Mouse (Mus musculus): ENCODE data around the gene Nol12.

Gene Nol12

DNA sequence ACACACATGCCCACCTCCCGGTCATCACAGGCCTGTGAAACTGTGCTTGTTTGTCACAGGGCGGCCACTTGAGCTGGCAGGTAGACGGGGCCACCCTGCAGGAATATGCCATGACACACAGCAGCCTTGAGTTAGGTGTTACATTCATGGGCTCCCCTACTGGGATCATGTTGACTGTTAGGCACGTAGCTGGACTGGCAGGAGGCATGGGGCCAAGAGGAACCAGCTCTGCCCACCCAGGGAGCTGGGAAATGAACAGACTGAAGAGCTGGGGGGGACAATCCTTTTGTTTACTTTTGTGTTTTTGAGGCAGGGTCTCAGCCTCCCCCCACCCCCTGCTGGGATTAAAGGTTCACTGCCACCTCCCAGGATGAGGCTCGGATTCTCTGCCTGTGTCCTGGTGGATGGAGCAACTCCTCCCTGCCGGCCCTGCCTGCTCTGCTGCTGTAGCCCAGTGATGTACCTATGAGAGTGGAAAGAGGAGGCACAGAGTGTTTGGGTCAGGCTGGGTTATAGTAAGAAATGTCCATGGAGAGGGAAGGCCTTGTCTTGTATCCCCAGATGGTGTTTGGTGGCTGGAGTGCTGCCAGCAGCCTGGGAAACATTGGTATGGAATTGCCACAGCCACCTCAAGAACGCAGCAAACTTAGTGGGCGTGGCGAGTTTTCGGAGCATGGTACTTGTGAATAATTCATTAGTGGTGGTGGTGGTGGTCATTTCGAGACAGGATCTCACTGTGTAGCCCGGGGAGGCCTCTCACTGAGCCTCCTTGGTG, 18.5 kb upstream of the Nol12 start:
- DNase-seq (ENCODE audit: low spot score in 2 of 2), result no peak

- DNase-seq (ENCODE audit: low spot score in 2 of 2), result no peak
Observed at GRCm38 (mm10) chr15:78918126-78918525, 16.6 kb upstream of the Nol12 start.

DNA sequence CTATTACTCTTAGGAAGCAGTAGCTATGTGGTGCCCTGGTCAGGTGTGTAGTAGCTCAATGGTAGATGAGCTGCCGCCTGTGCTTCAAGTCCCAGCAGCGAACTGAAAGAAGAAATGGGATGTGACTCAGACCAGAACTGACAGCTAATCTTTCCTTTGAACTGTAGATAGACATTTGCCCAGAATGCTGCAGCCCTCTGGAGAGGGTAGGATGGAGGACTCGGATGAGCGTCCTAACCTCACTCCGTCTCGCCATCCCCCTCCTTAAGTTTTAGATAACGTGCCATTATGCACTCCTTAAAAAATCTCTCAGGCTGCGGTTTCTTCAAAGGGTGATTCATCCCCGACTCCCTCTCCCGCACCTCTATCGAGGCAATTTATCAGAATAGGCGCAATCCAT, 14.8 kb upstream of the Nol12 start:
- DNase-seq (ENCODE audit: low spot score in 2 of 2), result no peak

DNA sequence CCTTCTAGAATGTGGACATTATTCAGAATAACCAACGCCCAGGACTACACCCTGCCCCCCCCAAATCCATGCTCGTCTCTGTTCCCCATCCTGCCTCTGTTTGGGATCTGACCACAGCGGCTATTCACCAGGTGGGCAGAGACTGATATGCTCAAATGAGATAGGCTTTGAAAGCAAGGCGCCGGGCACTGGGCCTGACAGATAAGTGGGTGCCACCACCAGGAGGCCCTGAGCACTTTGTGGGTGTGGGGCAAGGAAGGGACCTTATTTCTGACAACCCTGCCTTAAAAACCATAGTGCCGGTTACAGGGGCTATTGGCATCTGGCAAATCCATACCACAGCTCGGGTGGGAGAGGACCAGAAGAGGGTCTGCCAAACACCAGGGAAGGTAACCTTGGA, 12.0 kb upstream of the Nol12 start:
- DNase-seq (ENCODE audit: low spot score in 2 of 2), result peak; percentile 52 to 59

DNA sequence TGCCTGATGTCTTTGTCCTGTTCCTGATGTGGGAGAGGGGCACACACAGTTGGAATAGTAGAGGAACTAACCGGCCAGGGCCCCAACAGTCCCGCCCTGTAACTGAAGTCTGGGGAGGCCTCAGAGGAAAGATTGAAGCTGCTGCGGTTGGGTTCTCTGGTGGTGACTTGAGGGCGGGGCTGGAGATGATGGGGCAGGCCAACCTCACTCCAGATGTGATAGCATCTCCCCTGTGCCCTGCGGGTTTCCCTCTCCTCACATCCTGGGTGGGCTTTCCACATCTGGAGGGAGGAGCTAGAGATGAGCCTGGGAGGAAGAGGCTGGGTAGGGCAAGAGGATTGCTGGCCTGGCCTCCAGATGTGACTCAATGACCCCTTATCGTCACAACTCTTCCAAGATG, 11.1 kb upstream of the Nol12 start:
- DNase-seq (ENCODE audit: low spot score in 2 of 2), result peak; percentile 73

DNA sequence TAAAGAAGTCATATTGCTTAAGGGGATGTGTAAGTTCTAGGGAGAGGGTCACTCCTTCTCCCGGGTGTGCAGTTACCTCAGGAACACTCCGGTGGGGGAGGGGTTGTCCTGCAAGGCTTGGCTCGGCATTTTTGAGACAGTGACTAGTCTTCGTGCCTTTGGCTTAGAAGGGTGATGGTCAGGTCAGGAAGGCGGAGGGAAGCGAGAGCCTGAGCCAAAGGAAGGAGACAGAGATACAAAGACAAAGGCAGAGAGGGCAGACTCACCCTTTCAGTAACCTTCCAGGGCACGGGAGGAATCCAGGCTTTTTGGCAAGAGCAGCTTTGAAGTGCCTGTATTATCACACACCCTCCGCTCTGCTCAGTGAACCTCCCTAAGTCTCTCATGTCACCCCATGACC, 9.6 kb upstream of the Nol12 start:
- no peak for DNase-seq (ENCODE audit: low spot score in 2 of 2)

DNA sequence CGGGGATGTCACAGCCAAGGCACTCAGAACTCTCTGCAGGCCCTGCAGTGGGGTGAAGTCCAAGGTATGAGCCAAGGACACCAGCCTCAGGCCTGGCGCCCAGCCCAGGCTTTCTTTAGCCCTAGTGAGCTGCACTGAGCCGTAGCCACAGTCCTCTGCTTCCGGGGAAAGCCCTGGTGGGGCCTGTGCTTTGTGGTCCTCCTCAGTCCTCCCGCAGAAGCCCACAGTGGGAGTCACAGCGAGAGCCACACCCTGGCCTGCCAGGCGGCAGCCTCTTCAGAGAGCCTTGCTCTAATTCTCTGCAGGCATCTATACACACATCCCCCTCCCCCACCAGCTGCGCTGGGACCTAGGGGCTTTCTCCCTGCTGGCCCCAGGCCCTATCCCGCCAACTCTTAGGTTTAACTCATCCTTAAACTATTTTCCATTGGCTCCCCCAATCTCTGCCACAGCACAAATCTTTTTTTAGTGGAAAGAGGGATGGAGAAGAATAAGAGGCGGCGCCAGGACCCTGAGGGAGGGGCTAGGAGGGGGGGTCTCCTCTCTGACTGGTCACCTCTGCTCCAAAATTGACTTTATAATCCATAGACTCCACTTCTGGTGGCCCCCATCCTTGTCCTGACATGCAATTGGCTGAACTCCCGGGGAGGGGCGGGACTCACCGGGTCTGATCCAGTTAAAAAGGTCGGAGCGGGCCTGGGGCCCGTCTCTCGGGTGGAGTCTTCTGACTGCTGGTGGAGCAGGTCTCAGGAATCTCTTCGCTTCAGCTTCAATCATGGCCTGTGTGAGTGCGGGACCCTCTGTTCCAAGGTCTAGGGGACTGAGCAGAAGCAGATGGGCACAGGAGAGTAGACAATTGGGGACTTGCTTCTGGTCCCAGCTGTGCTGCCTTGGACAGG, 8.5 kb upstream of the Nol12 start, which contains the start of gene Lgals1:
Lgals1 (plus strand) TSS at position 705 of the 899 bp plus-strand sequence.
- DNase-seq (ENCODE audit: low spot score in 2 of 2), result peak; percentile 72 to 75

DNA sequence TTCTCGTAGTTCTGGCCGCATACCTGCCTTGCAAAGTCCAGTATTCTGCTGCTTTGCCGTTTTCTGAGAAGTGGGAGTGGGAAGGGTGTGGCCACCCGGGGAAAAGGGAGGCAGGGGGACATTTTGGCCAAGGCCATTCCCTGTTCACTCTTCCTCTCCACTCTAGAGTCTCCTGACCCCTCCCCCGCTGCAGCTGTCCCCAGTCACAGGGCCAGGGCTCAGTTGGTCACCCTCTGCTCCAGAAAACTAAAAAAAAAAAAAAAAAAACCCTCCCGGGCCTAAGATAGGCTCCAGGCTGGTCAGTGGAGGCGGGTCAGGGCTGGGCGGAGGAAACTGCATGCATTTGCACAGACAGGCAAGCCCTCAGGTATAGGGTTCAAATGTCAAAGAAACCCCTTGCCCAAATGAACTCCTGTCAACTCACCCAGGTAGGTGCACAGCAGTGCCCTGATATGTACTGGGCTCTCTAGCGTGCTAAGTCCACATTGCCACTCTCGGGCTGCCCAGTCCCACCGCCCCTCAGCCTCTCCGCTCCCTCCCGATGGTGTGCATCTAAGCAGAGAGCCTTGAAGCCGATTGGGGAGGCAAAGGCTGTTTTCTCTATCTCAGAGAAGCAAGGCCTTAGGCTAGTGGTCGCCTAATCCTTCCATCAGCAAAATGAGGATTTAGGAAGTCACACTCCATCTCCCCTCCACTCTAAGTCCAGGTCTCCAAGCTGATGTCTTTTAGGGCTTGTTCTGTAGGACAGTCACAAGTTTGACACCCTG, 7.5 kb upstream of the Nol12 start:
- DNase-seq (ENCODE audit: low spot score in 2 of 2), result no peak

DNA sequence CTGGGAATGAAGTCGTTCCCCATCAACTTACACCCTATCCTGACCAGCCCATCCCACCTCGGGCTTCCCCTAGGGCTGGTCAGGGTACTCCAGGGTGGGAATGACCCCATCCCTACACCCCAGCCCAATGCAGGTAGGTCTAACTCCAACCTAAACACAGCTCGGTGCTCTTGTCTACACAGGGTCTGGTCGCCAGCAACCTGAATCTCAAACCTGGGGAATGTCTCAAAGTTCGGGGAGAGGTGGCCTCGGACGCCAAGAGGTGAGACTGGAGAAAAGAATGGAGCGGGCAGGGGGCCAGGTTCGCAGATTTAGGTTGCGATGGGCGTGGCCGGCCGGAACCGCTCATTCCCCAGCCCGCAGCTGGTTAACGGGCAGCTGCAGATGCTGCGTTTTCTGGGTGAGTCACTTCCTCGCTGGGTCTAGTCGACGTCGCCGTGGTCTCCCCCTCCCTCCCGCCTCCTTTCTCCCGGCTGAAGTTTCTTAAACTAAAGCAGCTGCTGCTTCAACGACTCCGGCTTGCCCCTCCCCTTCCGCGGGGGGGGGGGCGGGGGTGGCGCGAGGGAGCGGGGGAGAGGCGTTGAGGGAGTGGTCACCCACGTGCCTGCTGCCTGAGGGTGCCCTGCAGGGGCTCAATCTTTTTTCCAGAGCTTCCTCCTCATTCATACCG, 6.8 kb upstream of the Nol12 start:
- peak; percentile 89 to 90 for DNase-seq (ENCODE audit: low spot score in 2 of 2)

- no peak for DNase-seq (ENCODE audit: low spot score in 2 of 2)
Observed at GRCm38 (mm10) chr15:78928539-78928938, 6.2 kb upstream of the Nol12 start.

DNA sequence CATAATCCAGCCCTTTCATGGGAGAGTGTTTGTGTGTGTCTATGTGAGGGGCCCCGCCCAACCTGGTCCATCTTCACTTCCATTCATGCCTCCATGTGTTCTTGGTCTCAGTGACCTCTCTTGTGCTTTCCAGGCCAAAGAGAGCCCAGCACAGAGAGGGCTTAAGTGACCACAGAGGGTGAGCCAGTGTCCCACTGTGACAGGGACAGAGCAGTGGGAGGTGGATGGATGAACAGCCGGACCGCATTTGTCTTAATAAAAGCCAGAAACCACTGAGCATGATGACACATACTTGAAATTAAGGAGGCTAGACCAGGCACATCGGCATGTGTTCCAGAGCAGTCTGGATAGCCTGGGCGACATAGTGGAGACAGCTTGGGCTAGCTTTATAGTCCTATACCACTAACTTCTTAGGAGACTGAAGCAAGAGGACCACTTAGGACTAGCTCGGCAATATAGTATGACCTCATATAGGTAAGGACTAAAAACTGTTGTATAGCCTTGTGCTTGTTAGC, 4.5 kb upstream of the Nol12 start:
- no peak for DNase-seq (ENCODE audit: low spot score in 2 of 2)

GRCm38 (mm10) chr15:78930801-78931426, 3.8 kb upstream of the Nol12 start:
- no peak for DNase-seq (ENCODE audit: low spot score in 2 of 2)

DNA sequence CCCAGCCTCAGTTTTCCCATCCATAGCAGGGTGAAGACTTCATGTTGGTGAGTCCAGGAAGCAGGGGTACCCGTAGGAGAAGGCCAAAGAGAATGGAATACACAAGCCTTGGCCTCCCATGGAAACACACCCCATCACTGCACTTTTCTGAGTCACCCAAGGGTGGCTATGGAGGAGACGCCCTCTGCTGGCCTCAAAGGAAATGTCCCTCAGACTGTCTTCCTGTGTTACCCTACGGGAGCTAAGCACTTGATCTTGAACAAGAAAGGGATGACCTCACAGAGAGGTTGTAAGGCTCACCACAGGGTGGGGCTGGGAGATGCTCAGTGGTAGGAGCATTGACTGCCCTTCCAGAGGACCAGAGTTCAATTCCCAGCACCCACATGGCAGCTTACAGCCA, 3.2 kb upstream of the Nol12 start:
- DNase-seq (ENCODE audit: low spot score in 2 of 2), result peak; percentile 65 to 67

- no peak for DNase-seq (ENCODE audit: low spot score in 2 of 2)
Observed at GRCm38 (mm10) chr15:78936403-78936802, 1.7 kb downstream of the Nol12 start.

DNA sequence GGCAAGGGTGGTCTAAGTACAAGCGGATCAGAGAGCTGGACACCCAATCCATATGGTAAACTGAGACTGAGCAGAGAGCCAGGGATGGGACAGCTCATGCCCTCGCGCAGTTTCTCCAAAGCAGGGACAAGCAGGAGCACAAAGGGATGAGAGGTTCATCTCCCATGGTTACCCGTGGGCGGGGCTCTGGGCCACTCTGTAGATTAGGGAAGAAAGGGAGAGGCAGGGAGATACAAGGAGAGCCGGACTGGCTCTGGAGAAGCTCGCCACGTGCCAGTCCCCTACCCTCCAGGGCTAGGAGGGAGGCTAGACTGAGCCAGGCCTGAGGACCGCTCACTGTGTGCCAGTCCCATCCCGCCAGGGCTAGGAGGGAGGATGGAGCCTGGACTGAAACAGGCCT, 2.6 kb downstream of the Nol12 start:
- no peak for DNase-seq (ENCODE audit: low spot score in 2 of 2)

DNA sequence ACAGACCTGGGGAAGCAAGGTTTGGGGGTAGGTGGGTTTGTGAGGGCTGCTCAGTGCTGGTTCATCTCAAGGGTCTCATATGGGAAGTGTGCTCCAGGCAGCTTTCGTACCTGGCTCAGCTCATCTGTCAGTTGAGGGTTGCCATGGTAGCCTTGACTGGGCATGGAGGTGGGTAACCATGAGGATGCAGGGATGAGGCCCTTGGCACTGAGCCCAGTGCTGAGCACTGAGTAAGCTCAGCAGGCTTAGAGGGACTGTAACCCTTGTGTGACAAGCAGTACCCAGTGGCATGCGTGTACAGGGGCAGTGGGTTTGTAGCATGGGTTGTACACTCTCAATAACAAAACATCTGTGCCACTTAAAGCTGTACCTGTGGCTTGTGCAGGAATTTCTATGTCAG, 3.2 kb downstream of the Nol12 start:
- DNase-seq (ENCODE audit: low spot score in 2 of 2), result no peak

GRCm38 (mm10) chr15:78940325-78940724, 5.6 kb downstream of the Nol12 start:
- DNase-seq (ENCODE audit: low spot score in 2 of 2), result no peak

- DNase-seq (ENCODE audit: low spot score in 2 of 2), result peak in 1 of 2 experiments; percentile 52
Observed at GRCm38 (mm10) chr15:78942663-78943062, 7.9 kb downstream of the Nol12 start.

GRCm38 (mm10) chr15:78946232-78946631, 11.5 kb downstream of the Nol12 start:
- DNase-seq (ENCODE audit: low spot score in 2 of 2), result no peak

- peak; percentile 72 to 77 for DNase-seq (ENCODE audit: low spot score in 2 of 2)
Observed at GRCm38 (mm10) chr15:78947657-78948056, 12.9 kb downstream of the Nol12 start, which contains the start of gene Triobp. Gene Triobp (plus strand): TSS chr15:78947724.

Measured in spleen, postnatal 36 days (tissue).